Mouse (Mus musculus): ENCODE results near the gene Timd2.

- TF ChIP-seq CTCF (IDR thresholded peaks at IDR 0.05; ENCODE audit: control insufficient read depth, insufficient read depth, low read length) (no peak), POLR2A (IDR thresholded peaks at IDR 0.05; ENCODE audit: borderline replicate concordance, control insufficient read depth, low read depth, low read length) (no peak)
Observed at GRCm38 (mm10) chr11:46741716-46742115, 34.9 kb upstream of the Timd2 start.
